ENCODE assay signal across 9 mouse cellular contexts in the genomic region with DNA sequence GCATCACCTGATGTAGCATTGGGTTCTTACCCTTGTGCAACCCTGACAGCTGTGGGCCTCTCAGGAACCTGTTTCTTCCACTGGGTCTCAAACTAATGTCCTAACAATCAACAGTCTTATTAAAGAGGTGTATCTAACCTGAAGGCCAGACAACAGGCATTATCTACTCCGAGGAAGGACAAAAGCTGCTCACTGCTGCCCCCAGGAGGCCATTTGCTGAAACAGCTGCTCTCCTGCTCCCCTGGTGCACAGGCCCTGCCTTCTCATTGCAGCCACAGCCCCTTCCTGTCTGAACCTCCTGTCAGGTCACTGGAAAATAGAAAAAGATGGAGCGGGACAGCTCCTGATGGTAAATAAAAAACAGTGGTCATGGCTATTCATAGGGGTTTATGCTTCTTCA. TPM values are rescaled to one million over a fixed set of nuclear protein-coding genes. Genes with fewer than 3 reads are reported as not detected.
DNase-seq lines count a peak whose midpoint lies in the region; ATAC-seq lines count a peak whose summit lies in the region.
"Had no signal": no experiment of that assay in that cellular context is flagged by ENCODE, and none has a peak within 500 bp of the region (broad histone marks: within the 10 kb centered on the region; RNA-seq: fewer than 3 reads in every experiment).

No protein-coding gene starts in this region.

- ATAC-seq in heart, embryonic 12.5 days (ENCODE audit: insufficient number of reproducible peaks, low FRiP score): no peak

- no peaks in the 10 kb centered on the region for H3K4me1 ChIP-seq in heart, embryonic 12.5 days (replicated peaks)

- H3K27me3 ChIP-seq in heart, embryonic 12.5 days (replicated peaks): no peaks in the 10 kb centered on the region

- peak; percentile 66 for DNase-seq in heart, adult 11 months
- DNase-seq in right cerebral cortex, postnatal 4 days: peak; percentile 11
- no peak for DNase-seq in right cerebral cortex, postnatal 25 days
- DNase-seq in c-Kit-positive CD71-positive TER-119-positive erythroid progenitor cells, embryonic 14.5 days (ENCODE audit: low spot score): peak; percentile 10
- peak; percentile 4 to 45 for DNase-seq in kidney, adult 8-10 months
- peak; percentile 13 for DNase-seq in lung, postnatal 25 days (ENCODE audit: low spot score)
- no peak for DNase-seq in spleen, postnatal 4 days (ENCODE audit: low spot score in 2 of 2)

- H3K9ac ChIP-seq in heart, embryonic 12.5 days: no peak overlapping the region

- 53% methylated on average over 2 of the region's 2 CpGs for WGBS in heart, embryonic 12.5 days

- no peak overlapping the region for H3K27ac ChIP-seq in heart, embryonic 12.5 days (ENCODE audit: poor library complexity, severe bottlenecking)

- H3K9me3 ChIP-seq in heart, embryonic 12.5 days (replicated peaks): no peaks in the 10 kb centered on the region

- no peak overlapping the region for H3K4me2 ChIP-seq in heart, embryonic 12.5 days

- no peaks in the 10 kb centered on the region for H3K36me3 ChIP-seq in heart, embryonic 12.5 days

- no peak overlapping the region for H3K4me3 ChIP-seq in heart, embryonic 12.5 days

RNA-seq across cellular contexts. Expression of gene Bpifa2, which starts 30.9 kb away (rescaled TPM):
- polyA plus RNA-seq in heart, embryonic 12.5 days (2016; fragmentation: Nextera tagmentation; extraction: Ambion mirVana): not detected in 2 replicates
- polyA plus RNA-seq: neural tube, embryonic 14.5 days had no signal

Comparison
In these comparisons a context has a peak if more than half of its experiments do, and no peak if none do; other contexts are left out.
1. DNase-seq: peak in heart, adult 11 months (single experiment), right cerebral cortex, postnatal 4 days (single experiment), c-Kit-positive CD71-positive TER-119-positive erythroid progenitor cells, embryonic 14.5 days (single experiment), kidney, adult 8-10 months (2 of 2) and lung, postnatal 25 days (single experiment); none in right cerebral cortex, postnatal 25 days (single experiment) and spleen, postnatal 4 days (0 of 2).